Mouse (Mus musculus): Measurements from ENCODE around the gene Rtp2. TPM values are rescaled to one million over a fixed set of nuclear protein-coding genes. Genes with fewer than 3 reads are reported as not detected.

Gene Rtp2
- polyA plus RNA-seq (2017; shearing (Covaris generic)), result 0.21 TPM

GRCm38 (mm10) chr16:23932294-23932693 lies at the start of gene Rtp2:
TSS of gene Rtp2 (minus strand) at chr16:23932394.

GRCm38 (mm10) chr16:23890636-23891035 lies 41.6 kb downstream of the Rtp2 start, which contains the start of gene Sst:
TSS of gene Sst (minus strand) at chr16:23890958.

Other genes starting within 250 kb of the Rtp2 start
- not detected for gene Sst, start 41.4 kb downstream of the Rtp2 start, polyA plus RNA-seq (2017; shearing (Covaris generic))
- gene Gm37419, start 56.1 kb upstream of the Rtp2 start, polyA plus RNA-seq (2017; shearing (Covaris generic)), result not detected
- gene Bcl6, start 56.5 kb upstream of the Rtp2 start, polyA plus RNA-seq (2017; shearing (Covaris generic)), result 25.6 TPM

Data from activated CD4-positive, CD25-positive, alpha-beta regulatory T cell, adult 9 weeks (primary cell).